Mouse (Mus musculus) stomach, embryonic 14.5 days (tissue): Measurements from ENCODE around the gene Cd59b. TPM values are rescaled to one million over a fixed set of nuclear protein-coding genes. Genes with fewer than 3 reads are reported as not detected.
"Not testable (repeated sequence)": the region's sequence is repeated elsewhere in the genome, so short reads cannot be mapped to it uniquely, and the experiment has no call there.

Experiments
- ATAC-seq: fragments of 200-750 bp; cut with Nextera tagmentation; 2 replicates; pipeline ENCODE4 v1.8.0; 2017; ENCODE audit warnings: low read depth, moderate TSS enrichment; ENCODE audit not compliant: insufficient number of reproducible peaks, insufficient read depth, low FRiP score
- H3K27ac ChIP-seq: fragments of 300-500 bp; sonication (generic); 2 replicates; pipeline ENCODE4 v1.5.1; 2014; ENCODE audit warnings: mild to moderate bottlenecking, low read length, moderate library complexity, mixed read lengths
- H3K27me3 ChIP-seq: fragments of 300-500 bp; sonication (generic); 2 replicates; pipeline ENCODE4 v1.6.1; 2014; ENCODE audit warnings: low read length, control low read depth, mixed read lengths; ENCODE audit not compliant: control insufficient read depth, insufficient read depth
- H3K36me3 ChIP-seq: fragments of 300-500 bp; sonication (generic); 2 replicates; pipeline ENCODE4 v1.6.1; 2014; ENCODE audit warnings: mild to moderate bottlenecking, control low read depth, low read length, moderate library complexity, mixed read lengths; ENCODE audit not compliant: control insufficient read depth, insufficient read depth
- H3K4me1 ChIP-seq: fragments of 300-500 bp; sonication (generic); 2 replicates; pipeline ENCODE4 v1.6.1; 2014; ENCODE audit warnings: low read length, control low read depth, mixed read lengths; ENCODE audit not compliant: control insufficient read depth, insufficient read depth
- H3K4me2 ChIP-seq: fragments of 300-500 bp; sonication (generic); replicated peaks from 2 replicates; pipeline ENCODE4 v1.6.1; 2014; ENCODE audit warnings: low read depth, low read length, control low read depth
- H3K4me3 ChIP-seq: fragments of 300-500 bp; sonication (generic); 2 replicates; pipeline ENCODE4 v1.5.1; 2014; ENCODE audit warnings: low read depth, low read length, control low read depth
- H3K9ac ChIP-seq: fragments of 300-500 bp; sonication (generic); replicated peaks from 2 replicates; pipeline ENCODE4 v1.6.1; 2014; ENCODE audit warnings: low read depth, mild to moderate bottlenecking, control low read depth, low read length, moderate library complexity, mixed read lengths
- H3K9me3 ChIP-seq: fragments of 300-500 bp; sonication (generic); 2 replicates; pipeline ENCODE4 v1.6.1; 2016; ENCODE audit warnings: low read depth, low read length, control low read depth; ENCODE audit not compliant: control insufficient read depth
- WGBS: fragments of 180-500 bp; shearing (Covaris S2); extraction: QIAGEN DNeasy Blood & Tissue Kit; methylation state at CpG from one replicate; pipeline ENCODE4 v1.1.7; 2014; 5-methylcytosine and 5-hydroxymethylcytosine counted together
- polyA plus RNA-seq: library from polyadenylated mRNA; unstranded; fragments of >200 nt; fragmentation: Nextera tagmentation; extraction: Ambion mirVana; gene quantifications from 2 replicates; pipeline ENCODE4 v1.2.1, GENCODE M21; 2014

Cd59b gene
- polyA plus RNA-seq, 1 experiment from 2014 or later, result 6.7 TPM

DNA sequence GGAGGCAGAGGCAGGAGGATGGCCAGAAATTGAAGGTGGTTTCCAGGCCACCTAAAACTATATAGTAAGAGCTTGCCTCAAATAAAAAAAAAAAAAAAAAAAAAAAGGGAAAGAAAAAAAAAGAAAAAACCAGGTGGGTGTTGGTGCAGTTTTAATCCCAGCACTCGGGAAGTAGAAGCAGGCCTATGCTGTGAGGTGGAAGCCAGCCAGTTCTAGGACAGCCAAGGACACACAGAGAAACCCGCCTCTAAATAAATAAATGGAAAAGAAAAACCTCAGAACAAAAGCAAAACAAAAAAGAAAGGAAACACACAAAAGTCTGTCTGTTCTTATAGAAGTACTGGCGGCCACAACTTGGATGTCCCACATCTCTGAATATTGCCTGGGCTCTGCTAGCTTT is 45.2 kb downstream of the Cd59b start:
- Histone ChIP-seq H3K27ac (no peak overlapping the region), H3K4me2 (no peak overlapping the region), H3K36me3 (no peaks in the 10 kb centered on the region), H3K4me1 (no peaks in the 10 kb centered on the region), H3K9ac (no peak overlapping the region), H3K9me3 (no peaks in the 10 kb centered on the region), H3K27me3 (no peaks in the 10 kb centered on the region), H3K4me3 (no peak overlapping the region)
- 78% methylated on average over 3 of the region's 3 CpGs for WGBS
- ATAC-seq, result no peak

GRCm38 (mm10) chr2:104117173-104117572 is 47.5 kb downstream of the Cd59b start:
- H3K9me3 ChIP-seq, H3K36me3 ChIP-seq, H3K9ac ChIP-seq, H3K4me1 ChIP-seq, H3K4me3 ChIP-seq, H3K27ac ChIP-seq, H3K27me3 ChIP-seq, ATAC-seq, H3K4me2 ChIP-seq: not testable (repeated sequence)

DNA sequence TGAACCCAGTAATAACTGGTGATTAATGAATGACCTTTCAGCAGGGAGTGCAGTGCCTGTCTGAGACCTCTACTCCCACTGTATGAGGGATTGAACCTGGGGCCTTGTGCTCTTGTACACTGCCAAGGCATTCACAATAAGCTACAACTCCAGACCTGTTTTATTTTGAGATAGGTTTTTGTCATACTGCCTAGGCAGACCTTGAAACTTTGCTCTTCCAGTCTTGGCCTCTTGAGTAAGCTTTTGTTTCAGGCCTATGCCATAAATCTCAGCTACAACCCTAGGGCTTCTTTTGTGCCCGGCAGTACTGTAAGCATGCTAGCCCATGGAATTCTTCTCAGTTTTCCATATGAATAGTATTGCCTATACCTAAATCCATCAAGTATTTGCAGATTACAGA is 49.4 kb downstream of the Cd59b start:
- Histone ChIP-seq H3K9ac (no peak overlapping the region), H3K4me1 (peaks cover 6% of the 10 kb centered on the region; the same call in 1 of the 2 replicates), H3K4me2 (no peak overlapping the region), H3K36me3 (no peaks in the 10 kb centered on the region), H3K27me3 (no peaks in the 10 kb centered on the region), H3K4me3 (no peak overlapping the region), H3K27ac (no peak overlapping the region), H3K9me3 (no peaks in the 10 kb centered on the region)
- 57% methylated on average over 1 of the region's 1 CpGs for WGBS
- ATAC-seq, result no peak

GRCm38 (mm10) chr2:104120312-104120711 is 50.7 kb downstream of the Cd59b start:
- no peaks in the 10 kb centered on the region for H3K36me3 ChIP-seq
- H3K9ac ChIP-seq, result no peak overlapping the region
- H3K9me3 ChIP-seq, result no peaks in the 10 kb centered on the region
- no peak overlapping the region for H3K4me3 ChIP-seq
- peaks cover 6% of the 10 kb centered on the region; the same call in 1 of the 2 replicates for H3K4me1 ChIP-seq
- 49% methylated on average over 6 of the region's 6 CpGs for WGBS
- no peak for ATAC-seq
- H3K27me3 ChIP-seq, result no peaks in the 10 kb centered on the region
- H3K27ac ChIP-seq, result no peak overlapping the region
- no peak overlapping the region for H3K4me2 ChIP-seq

- H3K4me3 ChIP-seq, result peak overlapping the region; percentile 67
- H3K27ac ChIP-seq, result 0 out of 2 replicates have a peak overlapping the region, but pooled peaks have one; percentile 7
- H3K4me1 ChIP-seq, result peaks cover 6% of the 10 kb centered on the region; the same call in 1 of the 2 replicates
- H3K27me3 ChIP-seq, result no peaks in the 10 kb centered on the region
- H3K9me3 ChIP-seq, result no peaks in the 10 kb centered on the region
- peak overlapping the region; percentile 94 for H3K4me2 ChIP-seq
- no peak overlapping the region for H3K9ac ChIP-seq
- WGBS, result 63% methylated on average over 8 of the region's 8 CpGs
- H3K36me3 ChIP-seq, result no peaks in the 10 kb centered on the region
- no peak for ATAC-seq
Measured at GRCm38 (mm10) chr2:104121681-104122504, 52.2 kb downstream of the Cd59b start.

DNA sequence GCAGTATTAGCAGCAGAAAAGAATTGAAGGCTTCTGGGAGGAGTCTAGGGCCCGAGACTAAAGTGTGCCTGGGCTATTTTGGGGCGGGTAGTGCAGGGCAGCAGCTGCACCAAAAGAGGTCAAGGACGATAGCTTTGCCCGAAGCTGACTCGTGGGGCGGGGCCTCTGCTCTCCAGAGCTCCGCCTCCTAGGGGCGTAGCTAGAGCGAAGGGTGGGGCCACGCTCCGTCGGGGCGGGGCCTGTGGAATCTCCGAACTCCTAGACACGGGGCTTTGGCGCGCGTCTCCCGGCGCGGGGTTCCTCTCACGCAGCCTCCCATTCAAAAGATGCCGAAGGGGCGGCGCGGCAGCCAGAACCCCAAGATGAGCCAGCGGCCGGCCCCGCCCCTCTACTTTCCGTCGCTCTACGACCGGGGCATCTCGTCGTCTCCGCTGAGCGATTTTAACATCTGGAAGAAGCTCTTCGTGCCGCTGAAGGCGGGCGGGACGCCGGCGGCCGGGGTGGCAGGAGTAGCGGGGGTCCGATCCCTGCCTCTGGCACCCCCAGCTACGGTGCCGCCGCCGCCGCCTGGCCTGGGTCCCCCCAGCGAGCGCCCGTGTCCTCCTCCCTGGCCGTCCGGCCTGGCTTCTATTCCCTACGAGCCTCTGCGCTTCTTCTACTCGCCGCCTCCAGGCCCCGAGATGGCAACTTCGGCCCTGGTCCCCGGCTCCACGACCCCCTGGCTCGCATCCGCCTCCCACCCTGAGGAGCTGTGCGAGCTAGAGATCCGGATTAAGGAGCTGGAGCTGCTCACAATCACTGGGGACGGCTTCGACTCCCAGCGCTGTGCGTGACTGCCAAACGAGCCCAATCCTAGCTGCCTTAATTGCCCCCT is 53.1 kb downstream of the Cd59b start, which contains the start of gene A930018P22Rik:
TSS of gene A930018P22Rik (plus strand) at position 265 of the 874 bp plus-strand sequence.
- H3K9me3 ChIP-seq, result no peaks in the 10 kb centered on the region
- peak; percentile 94 for ATAC-seq

GRCm38 (mm10) chr2:104123540-104123939 is 53.9 kb downstream of the Cd59b start:
- no peaks in the 10 kb centered on the region for H3K36me3 ChIP-seq
- H3K4me3 ChIP-seq, result 0 out of 2 replicates have a peak overlapping the region, but pooled peaks have one; percentile 67
- peaks cover 6% of the 10 kb centered on the region; the same call in 1 of the 2 replicates for H3K4me1 ChIP-seq
- H3K4me2 ChIP-seq, result peak overlapping the region; percentile 94
- H3K9me3 ChIP-seq, result no peaks in the 10 kb centered on the region
- no peak overlapping the region for H3K9ac ChIP-seq
- H3K27ac ChIP-seq, result no peak overlapping the region
- 42% methylated on average over 3 of the region's 3 CpGs for WGBS
- H3K27me3 ChIP-seq, result no peaks in the 10 kb centered on the region
- no peak for ATAC-seq

More for the DNA sequence above, 53.1 kb downstream of the Cd59b start, which contains the start of gene A930018P22Rik:
- under 1% methylated on average over 63 of the region's 74 CpGs for WGBS
- H3K27me3 ChIP-seq, result no peaks in the 10 kb centered on the region
- H3K27ac ChIP-seq, result peak within 1 kb of the TSS; percentile 7; the same call in 1 of the 2 replicates
- H3K4me2 ChIP-seq, result peak within 1 kb of the TSS; percentile 94
- H3K9ac ChIP-seq, result peak within 1 kb of the TSS; percentile 79
- H3K36me3 ChIP-seq, result no peaks in the 10 kb centered on the region
- peaks cover 6% of the 10 kb centered on the region; the same call in 1 of the 2 replicates for H3K4me1 ChIP-seq
- H3K4me3 ChIP-seq, result peak within 1 kb of the TSS; percentile 67

DNA sequence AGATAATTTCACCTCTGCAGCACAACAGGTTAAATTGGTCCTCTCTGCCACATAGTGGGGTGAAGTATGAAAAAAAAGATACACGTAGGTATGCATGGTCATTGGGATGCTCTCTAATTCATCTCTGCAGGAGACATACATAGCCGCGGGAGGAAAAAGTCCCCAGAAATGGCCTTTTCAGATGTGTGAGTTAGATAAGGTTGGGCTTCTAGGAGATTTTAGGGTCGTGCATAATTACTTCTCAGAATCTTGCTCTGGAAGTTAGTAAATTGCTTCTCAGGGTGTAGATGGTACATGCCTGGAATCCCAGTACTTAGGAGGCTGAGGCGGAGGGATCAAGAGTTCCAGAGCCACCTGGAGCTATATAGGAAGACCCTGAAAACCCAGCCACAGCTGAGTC is 54.4 kb downstream of the Cd59b start:
- ATAC-seq, result no peak
- no peak overlapping the region for H3K4me2 ChIP-seq
- peaks cover 6% of the 10 kb centered on the region; the same call in 1 of the 2 replicates for H3K4me1 ChIP-seq
- no peaks in the 10 kb centered on the region for H3K36me3 ChIP-seq
- 70% methylated on average over 5 of the region's 5 CpGs for WGBS
- H3K9me3 ChIP-seq, result no peaks in the 10 kb centered on the region
- no peak overlapping the region for H3K9ac ChIP-seq
- H3K4me3 ChIP-seq, result no peak overlapping the region
- no peaks in the 10 kb centered on the region for H3K27me3 ChIP-seq
- no peak overlapping the region for H3K27ac ChIP-seq
